Mouse (Mus musculus): ENCODE data around the gene Erg. TPM values are rescaled to one million over a fixed set of nuclear protein-coding genes. Genes with fewer than 3 reads are reported as not detected.

Erg gene
- polyA plus RNA-seq, 1 experiment, result not detected

- TF ChIP-seq CTCF (IDR thresholded peaks at IDR 0.05; ENCODE audit: low read depth, low read length) (no peak), POLR2A (IDR thresholded peaks at IDR 0.05; ENCODE audit: borderline replicate concordance, low read depth, low read length) (no peak)
- H3K27ac ChIP-seq (ENCODE audit: insufficient read depth, low read depth, low read length), result no peak overlapping the region
- H3K4me3 ChIP-seq (ENCODE audit: insufficient read depth, low read length), result no peak overlapping the region
- peaks cover 7% of the 10 kb centered on the region for H3K4me1 ChIP-seq (ENCODE audit: control insufficient read depth, insufficient read depth, low read length)
Measured at GRCm38 (mm10) chr16:95436051-95436450, 150.3 kb downstream of the Erg start.

GRCm38 (mm10) chr16:95434434-95434833 is 152.0 kb downstream of the Erg start:
- Histone ChIP-seq H3K4me3 (ENCODE audit: insufficient read depth, low read length) (no peak overlapping the region), H3K4me1 (ENCODE audit: control insufficient read depth, insufficient read depth, low read length) (peaks cover 7% of the 10 kb centered on the region), H3K27ac (ENCODE audit: insufficient read depth, low read depth, low read length) (no peak overlapping the region)
- TF ChIP-seq CTCF (IDR thresholded peaks at IDR 0.05; ENCODE audit: low read depth, low read length) (no peak), POLR2A (IDR thresholded peaks at IDR 0.05; ENCODE audit: borderline replicate concordance, low read depth, low read length) (no peak)

GRCm38 (mm10) chr16:95432540-95432971 is 153.8 kb downstream of the Erg start:
- TF ChIP-seq POLR2A (IDR thresholded peaks at IDR 0.05; ENCODE audit: borderline replicate concordance, low read depth, low read length) (no peak), CTCF (IDR thresholded peaks at IDR 0.05; ENCODE audit: low read depth, low read length) (no peak)
- no peak overlapping the region for H3K27ac ChIP-seq (ENCODE audit: insufficient read depth, low read depth, low read length)
- no peak overlapping the region for H3K4me3 ChIP-seq (ENCODE audit: insufficient read depth, low read length)
- peaks cover 7% of the 10 kb centered on the region for H3K4me1 ChIP-seq (ENCODE audit: control insufficient read depth, insufficient read depth, low read length)

GRCm38 (mm10) chr16:95429851-95430250 is 156.5 kb downstream of the Erg start:
- Histone ChIP-seq H3K4me1 (ENCODE audit: control insufficient read depth, insufficient read depth, low read length) (peaks cover 7% of the 10 kb centered on the region), H3K4me3 (ENCODE audit: insufficient read depth, low read length) (no peak overlapping the region), H3K27ac (ENCODE audit: insufficient read depth, low read depth, low read length) (no peak overlapping the region)
- no peak for TF ChIP-seq POLR2A (IDR thresholded peaks at IDR 0.05; ENCODE audit: borderline replicate concordance, low read depth, low read length)
- no peak for TF ChIP-seq CTCF (IDR thresholded peaks at IDR 0.05; ENCODE audit: low read depth, low read length)

DNA sequence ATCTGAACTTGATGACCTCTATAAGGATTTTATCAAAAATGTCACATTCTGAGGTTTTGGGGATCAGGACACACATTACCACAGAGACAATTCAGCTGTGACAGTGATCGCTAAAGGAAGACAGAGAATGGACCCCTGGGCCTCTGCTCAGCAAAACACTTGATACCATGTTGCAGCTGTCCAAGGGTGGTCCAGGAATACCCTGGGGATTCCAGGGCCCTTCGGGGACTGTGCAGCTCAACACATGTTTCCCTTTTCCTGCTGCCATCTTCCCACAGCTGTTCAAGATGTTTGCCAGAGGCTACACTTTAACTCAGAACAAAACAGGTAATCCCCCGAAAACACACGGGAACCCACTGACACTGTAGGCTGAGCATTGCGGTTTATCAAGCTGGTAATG is 158.2 kb downstream of the Erg start:
- H3K27ac ChIP-seq (ENCODE audit: insufficient read depth, low read depth, low read length), result no peak overlapping the region
- H3K4me3 ChIP-seq (ENCODE audit: insufficient read depth, low read length), result no peak overlapping the region
- TF ChIP-seq CTCF (IDR thresholded peaks at IDR 0.05; ENCODE audit: low read depth, low read length) (no peak), POLR2A (IDR thresholded peaks at IDR 0.05; ENCODE audit: borderline replicate concordance, low read depth, low read length) (no peak)
- H3K4me1 ChIP-seq (ENCODE audit: control insufficient read depth, insufficient read depth, low read length), result peaks cover 7% of the 10 kb centered on the region

- peaks cover 5% of the 10 kb centered on the region for H3K4me1 ChIP-seq (ENCODE audit: control insufficient read depth, insufficient read depth, low read length)
- no peak for TF ChIP-seq POLR2A (IDR thresholded peaks at IDR 0.05; ENCODE audit: borderline replicate concordance, low read depth, low read length)
- TF ChIP-seq CTCF (IDR thresholded peaks at IDR 0.05; ENCODE audit: low read depth, low read length), result no peak
- no peak overlapping the region for H3K4me3 ChIP-seq (ENCODE audit: insufficient read depth, low read length)
- H3K27ac ChIP-seq (ENCODE audit: insufficient read depth, low read depth, low read length), result no peak overlapping the region
Measured at GRCm38 (mm10) chr16:95427512-95427911, 158.9 kb downstream of the Erg start.

DNA sequence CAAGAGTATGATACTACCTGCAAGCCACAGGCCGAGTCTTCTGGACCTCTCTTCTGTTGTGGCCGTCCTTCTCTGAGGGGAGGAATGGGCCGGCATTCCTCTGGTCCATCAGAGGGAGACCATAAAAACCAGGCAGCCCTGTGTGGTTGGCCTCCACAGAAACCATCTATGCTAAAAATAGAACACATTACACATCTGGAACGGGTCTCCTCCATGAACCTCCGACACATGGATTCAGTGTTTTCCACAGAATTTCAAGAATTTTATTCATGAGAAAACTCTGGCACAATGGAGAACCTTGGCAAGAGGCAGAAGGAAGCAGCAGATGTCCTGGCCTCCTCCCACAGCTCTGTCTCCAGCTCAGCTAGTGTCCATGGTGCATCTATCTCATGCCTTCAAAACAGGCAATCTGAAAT is 163.7 kb downstream of the Erg start:
- Histone ChIP-seq H3K4me1 (ENCODE audit: control insufficient read depth, insufficient read depth, low read length) (no peaks in the 10 kb centered on the region), H3K4me3 (ENCODE audit: insufficient read depth, low read length) (no peak overlapping the region), H3K27ac (ENCODE audit: insufficient read depth, low read depth, low read length) (no peak overlapping the region)
- TF ChIP-seq POLR2A (IDR thresholded peaks at IDR 0.05; ENCODE audit: borderline replicate concordance, low read depth, low read length) (no peak), CTCF (IDR thresholded peaks at IDR 0.05; ENCODE audit: low read depth, low read length) (no peak)

GRCm38 (mm10) chr16:95421235-95421886 is 165.0 kb downstream of the Erg start:
- H3K4me1 ChIP-seq (ENCODE audit: control insufficient read depth, insufficient read depth, low read length), result no peaks in the 10 kb centered on the region
- TF ChIP-seq CTCF (IDR thresholded peaks at IDR 0.05; ENCODE audit: low read depth, low read length), result no peak
- TF ChIP-seq POLR2A (IDR thresholded peaks at IDR 0.05; ENCODE audit: borderline replicate concordance, low read depth, low read length), result no peak
- no peak overlapping the region for H3K27ac ChIP-seq (ENCODE audit: insufficient read depth, low read depth, low read length)

DNA sequence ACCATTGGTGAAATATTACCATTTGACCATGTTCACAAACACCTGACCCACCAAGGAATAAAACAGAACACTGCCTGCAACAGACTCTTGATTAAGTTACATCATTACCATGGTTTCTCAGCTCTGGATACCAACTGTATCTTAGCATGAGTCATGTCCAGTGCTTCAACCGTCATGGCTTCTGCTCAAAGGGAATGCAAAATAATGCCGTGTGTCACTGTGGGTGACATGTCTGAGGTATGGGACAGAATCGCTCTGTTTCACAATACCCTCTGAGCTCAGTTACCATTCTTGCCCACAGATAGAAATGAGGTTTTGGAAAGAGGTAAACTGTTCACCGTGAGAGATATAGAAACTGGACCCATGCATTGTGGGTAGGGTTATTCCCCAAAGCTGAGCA is 170.5 kb downstream of the Erg start:
- H3K4me1 ChIP-seq (ENCODE audit: control insufficient read depth, insufficient read depth, low read length), result no peaks in the 10 kb centered on the region
- no peak overlapping the region for H3K27ac ChIP-seq (ENCODE audit: insufficient read depth, low read depth, low read length)
- no peak overlapping the region for H3K4me3 ChIP-seq (ENCODE audit: insufficient read depth, low read length)
- TF ChIP-seq CTCF (IDR thresholded peaks at IDR 0.05; ENCODE audit: low read depth, low read length), result no peak
- no peak for TF ChIP-seq POLR2A (IDR thresholded peaks at IDR 0.05; ENCODE audit: borderline replicate concordance, low read depth, low read length)

More at GRCm38 (mm10) chr16:95421235-95421886, 165.0 kb downstream of the Erg start:
- H3K4me3 ChIP-seq (ENCODE audit: insufficient read depth, low read length), result no peak overlapping the region

DNA sequence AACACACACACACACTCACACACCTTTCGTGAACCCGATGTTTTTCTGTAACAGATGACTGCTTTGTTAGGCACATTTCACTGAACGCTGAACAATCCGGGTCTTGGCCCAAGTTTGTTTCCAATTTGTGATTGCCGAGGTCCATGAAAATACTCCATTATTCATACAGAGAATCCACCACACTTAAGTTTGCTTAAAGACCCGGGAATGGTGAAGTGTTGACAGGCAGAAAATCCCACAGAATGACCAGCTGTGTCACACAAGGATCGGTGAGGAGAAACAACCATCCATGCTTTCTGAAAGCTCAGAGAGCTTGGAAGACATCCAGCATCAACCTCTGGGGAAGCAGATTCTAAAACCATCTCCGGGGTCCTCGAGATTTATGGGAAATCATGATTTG is 171.0 kb downstream of the Erg start:
- no peak overlapping the region for H3K27ac ChIP-seq (ENCODE audit: insufficient read depth, low read depth, low read length)

More for the DNA sequence above, 171.0 kb downstream of the Erg start:
- TF ChIP-seq POLR2A (IDR thresholded peaks at IDR 0.05; ENCODE audit: borderline replicate concordance, low read depth, low read length), result no peak
- TF ChIP-seq CTCF (IDR thresholded peaks at IDR 0.05; ENCODE audit: low read depth, low read length), result no peak
- no peak overlapping the region for H3K4me3 ChIP-seq (ENCODE audit: insufficient read depth, low read length)
- H3K4me1 ChIP-seq (ENCODE audit: control insufficient read depth, insufficient read depth, low read length), result no peaks in the 10 kb centered on the region
